Mouse (Mus musculus): ENCODE results near the gene Msi1.
A peak's percentile ranks its signal among the peaks of the same experiment; 100 is the strongest.

Msi1 gene

DNA sequence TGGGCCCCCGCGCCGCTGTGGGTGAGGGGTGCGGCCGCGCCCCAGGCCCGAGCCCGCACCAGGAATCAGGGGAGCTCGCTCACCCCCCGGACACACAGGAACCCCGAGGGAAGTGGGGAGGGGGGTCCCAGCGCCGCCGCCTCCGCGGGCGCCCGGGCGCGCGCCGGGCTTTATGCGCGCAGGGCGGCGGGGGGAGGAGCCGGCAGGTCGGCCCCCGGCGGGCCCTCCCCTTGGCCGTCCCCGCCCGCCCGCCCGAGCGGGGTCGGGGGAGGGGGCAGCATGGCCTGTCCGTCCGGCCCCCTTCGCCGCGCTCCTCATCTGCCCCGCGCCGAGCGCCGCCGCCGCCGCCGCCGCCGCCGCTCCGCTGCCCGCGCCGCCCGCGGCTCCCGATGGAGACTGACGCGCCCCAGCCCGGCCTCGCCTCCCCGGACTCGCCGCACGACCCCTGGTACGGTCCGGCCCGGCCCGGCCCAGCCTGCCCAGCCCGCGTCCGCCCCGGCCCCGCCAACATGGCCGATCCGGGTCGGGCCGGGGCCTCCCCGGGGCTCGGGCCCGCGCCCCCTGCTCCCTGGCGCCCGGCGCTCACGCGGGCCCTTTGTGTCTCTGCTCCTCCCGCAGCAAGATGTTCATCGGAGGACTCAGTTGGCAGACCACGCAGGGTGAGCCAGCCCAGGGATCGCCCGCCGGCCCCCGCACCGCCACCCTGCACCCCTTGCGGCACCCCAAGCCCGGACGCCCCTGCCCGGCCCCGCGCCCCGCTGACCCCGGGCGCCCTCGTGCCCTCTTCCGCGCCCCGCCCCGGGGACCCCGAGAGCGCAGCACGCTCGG is at the start of gene Msi1:
Gene Msi1, plus strand, starts transcription at position 241 of the 828 bp plus-strand sequence.
- DNase-seq (ENCODE audit: low spot score in 2 of 2): no peak

DNA sequence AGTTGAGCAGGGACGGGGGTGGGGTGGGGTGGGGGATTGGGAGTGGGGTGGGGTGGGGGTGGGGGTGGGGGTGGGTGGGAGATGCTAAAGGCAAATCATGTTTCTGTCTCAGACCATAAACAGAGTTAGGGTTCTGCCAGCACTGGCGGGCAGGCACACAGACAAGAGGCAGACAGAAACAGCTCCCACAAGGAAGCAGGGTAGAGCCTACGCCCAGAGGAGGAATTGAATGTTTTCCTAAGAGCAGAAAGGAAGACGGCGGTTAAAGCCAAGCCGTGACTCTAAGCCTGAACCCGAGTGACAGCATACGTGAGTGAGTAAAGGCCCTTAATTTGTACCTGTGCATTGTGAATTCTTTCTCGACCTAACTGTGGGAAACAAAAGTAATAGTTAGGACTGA is 37.5 kb upstream of the Msi1 start:
- DNase-seq (ENCODE audit: low spot score in 2 of 2): no peak

DNA sequence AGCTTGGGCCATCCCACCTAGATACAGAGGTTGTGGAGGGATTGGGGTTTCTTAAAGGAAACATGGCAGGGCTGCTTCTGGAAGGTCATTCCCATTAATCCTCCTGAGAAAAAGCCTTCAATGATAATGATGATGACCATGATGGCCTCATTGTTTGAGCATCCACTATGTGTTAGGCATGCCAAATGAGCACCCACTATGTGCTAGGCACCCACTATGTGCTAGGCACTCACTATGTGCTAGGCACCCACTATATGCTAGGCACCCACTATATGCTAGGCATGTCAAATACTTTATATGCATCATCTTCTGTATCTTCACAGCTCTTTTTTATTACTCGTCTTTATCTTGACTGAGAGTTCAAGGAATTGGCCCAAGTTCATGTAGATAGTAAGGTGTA is 36.4 kb upstream of the Msi1 start:
- DNase-seq (ENCODE audit: low spot score in 2 of 2): no peak

DNA sequence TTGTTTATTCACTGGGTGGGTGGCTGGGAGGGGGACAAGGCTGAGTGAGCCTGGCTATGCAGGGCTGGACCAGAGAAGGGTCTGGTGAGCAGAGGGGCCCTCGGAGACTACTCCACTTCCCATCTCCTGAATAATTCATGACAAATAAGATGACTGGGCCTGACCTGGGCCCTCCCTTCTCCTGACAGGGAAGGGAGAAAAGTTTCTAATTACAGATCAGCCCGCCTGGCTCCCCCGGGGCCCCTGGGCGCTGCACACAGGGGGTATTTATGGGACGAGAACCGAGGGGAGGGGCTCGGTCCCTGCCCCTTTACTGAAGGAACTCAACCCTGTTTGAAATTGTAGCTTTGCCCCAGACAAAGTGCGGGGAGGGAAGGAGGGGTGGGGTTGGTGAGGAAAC is 35.2 kb upstream of the Msi1 start:
- no peak for DNase-seq (ENCODE audit: low spot score in 2 of 2)

DNA sequence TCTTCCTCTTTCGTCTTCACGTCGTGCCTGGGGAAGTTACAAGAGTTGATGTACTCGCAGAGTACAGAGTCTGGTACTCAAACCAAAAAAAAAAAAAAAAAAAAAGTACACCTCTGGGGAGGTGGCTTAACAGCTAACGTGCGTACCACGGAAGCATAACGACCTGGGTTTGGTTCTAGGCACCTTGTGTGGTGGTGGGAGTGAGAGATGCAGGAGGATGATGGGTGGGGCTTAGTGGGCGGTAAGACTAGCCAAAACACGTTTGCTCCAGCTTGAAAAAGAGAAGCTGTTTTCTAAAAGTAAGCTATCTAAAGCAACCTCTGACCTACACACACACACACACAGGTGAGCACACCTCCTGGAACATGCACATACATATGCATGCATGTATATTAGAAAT is 34.6 kb upstream of the Msi1 start:
- no peak for DNase-seq (ENCODE audit: low spot score in 2 of 2)

DNA sequence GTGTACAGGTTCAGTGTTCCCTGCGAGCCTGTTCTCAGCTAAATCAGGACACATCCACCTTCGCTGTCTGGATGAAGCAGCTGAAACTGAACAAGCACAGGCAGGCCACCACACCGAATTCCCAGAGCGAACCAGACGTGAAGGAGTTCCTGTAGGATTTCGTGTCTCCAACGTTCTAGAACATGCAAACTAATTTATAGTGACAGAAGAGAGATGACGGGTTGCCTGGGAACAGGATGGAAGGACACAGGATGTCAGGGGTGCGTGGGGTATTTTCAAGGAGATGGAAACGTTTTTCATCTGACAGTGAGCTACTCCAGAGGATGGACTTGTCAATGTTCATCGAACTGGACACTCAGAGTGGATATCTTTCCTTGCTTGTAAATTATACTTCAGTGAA is 32.7 kb upstream of the Msi1 start:
- no peak for DNase-seq (ENCODE audit: low spot score in 2 of 2)

DNA sequence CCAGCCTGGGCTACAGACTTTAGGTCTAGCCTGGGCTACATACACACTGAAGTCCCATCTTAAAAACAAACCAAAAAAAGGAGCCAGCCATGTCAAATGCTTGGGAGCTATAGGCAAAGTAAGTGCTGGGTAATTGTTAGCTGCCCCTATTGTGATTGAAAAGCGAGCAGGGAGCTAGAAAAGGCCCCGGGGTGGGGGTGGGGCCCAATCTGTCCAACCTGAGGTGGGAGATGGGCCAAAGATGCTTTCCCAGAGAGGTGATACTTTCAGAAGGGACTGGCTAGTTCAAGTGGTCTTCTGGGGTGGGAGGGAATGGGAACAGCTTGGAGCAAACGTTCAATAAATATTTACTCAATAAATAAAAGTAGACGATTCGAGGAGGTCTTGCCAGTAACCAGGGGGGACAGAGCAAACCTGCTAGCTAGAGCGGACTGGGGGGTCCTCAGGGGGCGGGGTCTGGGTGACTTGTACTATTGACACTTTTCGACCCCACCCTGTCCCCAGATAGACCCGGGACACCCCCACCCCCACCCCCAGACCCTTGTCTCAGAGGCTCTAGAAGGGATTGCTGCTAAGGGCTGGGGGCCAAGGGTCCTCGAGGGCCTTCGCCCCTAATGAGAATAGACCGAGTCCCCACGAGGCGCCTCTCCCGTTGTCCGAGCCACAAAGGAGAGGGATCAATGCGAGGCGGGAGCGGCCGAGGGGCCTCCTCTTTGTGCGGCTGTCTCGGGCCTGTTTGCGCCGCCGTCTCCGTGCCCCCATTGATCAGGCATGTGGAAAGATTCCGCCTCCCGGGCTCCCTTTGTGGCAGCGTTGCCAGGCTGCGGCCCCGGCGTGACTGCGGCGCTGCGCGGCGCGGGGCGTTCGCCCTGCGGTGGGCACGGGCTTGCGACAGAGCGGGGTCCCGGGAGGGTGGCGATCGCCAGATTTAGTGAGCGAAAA is 31.3 kb upstream of the Msi1 start:
- DNase-seq (ENCODE audit: low spot score in 2 of 2): peak; percentile 32 to 55

DNA sequence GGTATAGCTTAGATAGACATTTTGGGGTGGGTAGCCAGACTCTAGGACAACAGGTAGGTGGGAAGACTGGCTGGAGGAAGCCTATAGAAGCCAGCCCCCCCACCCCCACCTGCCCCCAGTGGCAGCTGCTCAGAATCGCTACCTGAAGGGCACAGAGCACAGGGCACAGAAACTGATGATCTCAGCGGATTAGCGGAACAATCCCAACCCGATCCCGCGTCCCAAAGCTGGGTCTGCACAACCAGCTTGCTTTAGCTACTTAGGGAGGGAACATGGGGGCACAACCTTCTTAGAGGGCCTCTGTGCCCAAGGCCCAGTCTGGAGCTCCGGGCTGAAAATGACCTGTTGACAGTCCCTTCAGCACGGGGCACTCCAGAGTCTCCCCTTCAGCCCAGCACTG is 27.3 kb upstream of the Msi1 start:
- no peak for DNase-seq (ENCODE audit: low spot score in 2 of 2)

DNA sequence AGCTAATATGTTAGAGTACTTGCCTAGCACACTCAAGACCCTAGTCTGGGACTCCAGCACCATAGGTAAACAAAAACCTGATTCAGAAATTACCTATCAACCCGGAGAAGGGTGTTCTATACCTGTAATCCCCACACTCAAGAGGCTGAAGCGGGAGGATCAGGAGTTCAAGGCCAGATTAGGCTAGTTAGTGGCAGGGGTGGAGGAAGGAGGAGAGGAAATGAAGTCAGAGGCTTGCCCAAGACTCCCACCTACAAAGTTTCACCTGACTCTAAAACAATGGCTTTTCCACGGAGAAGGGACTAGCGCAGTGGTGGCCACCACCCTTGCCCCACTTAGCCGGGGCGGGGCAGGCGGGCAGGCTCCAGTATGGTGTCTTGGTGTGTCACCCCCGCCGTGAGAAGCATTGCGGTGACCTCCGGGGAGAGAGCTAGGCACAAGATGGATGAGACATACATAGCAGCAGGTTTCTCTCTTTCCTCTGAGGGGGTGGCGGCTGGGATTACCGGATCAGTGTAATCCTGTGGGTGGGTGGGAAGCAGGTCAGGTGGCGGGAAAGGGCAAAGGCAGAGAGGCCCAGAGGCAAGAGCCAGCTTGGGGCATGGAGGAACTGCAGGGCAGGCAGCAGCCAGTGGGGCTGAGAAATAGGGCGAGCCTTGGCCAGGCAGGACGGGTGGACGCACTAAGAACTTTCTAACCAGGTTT is 25.8 kb upstream of the Msi1 start:
- no peak for DNase-seq (ENCODE audit: low spot score in 2 of 2)

DNA sequence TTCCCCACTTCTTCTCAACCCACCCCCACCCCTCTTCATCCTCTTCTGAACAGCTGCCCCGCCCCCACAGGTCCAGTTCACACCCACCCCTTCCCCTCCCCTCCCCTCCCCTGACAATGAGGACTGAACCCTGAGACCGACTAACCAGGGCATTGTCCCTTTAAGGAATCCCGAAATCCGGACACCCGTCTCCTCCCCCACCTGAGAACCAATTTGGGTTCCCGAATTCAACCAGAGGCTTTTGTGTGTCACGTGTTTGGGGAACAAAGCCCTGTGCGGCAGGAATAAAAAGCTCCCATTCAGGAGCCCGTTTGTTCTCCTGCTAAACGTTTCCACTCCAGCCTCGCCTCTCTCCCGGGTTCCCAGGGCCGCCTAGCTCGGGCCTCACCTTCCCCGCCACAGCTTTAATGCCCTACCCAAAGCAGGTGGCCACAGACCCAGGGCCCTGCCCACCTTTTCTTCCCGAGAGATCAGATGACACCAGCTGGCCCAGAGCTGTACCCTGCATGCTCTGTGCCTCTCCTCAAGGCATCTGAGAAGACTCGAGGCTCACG is 25.1 kb upstream of the Msi1 start:
- DNase-seq (ENCODE audit: low spot score in 2 of 2): peak in 1 of 2 experiments; percentile 27

DNA sequence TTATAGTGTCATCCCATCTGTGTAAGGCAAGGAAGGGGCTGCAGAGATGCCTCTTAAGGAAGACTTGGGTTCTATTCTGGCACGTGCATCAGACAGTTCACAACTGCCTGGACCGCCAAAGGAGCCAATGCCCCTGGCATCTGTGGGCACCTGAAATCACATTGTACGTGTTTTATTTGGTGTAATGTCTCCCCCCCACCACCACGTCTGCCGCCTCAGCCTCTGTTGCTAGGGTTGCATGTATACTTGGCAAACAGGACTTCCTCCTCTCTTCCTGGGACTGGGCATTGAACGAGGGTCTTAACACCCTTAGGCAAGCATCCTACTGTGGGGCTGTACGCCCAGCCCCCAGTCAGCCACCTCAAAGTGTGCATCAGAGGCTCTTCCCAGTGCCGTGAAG is 24.2 kb upstream of the Msi1 start:
- DNase-seq (ENCODE audit: low spot score in 2 of 2): no peak

DNA sequence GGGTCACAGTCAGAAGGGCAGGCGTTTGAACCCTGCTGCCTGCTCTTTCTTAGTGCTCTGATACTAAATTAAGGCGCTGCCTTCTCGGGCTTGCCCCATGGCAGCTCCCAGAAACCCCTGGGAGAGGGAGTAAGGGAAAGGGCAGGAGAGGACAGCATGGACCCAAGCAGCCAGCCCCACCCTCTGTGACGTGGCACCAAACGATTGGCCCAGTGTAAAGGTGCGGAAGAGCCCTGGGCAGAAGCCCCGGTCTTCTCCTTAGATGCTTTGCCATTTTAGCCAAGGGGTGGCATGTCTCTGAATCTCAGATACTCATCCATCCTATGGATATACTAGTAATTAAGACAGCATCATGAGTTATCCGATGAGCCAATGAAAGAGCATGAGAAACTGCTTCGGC is 21.3 kb upstream of the Msi1 start:
- DNase-seq (ENCODE audit: low spot score in 2 of 2): no peak

DNA sequence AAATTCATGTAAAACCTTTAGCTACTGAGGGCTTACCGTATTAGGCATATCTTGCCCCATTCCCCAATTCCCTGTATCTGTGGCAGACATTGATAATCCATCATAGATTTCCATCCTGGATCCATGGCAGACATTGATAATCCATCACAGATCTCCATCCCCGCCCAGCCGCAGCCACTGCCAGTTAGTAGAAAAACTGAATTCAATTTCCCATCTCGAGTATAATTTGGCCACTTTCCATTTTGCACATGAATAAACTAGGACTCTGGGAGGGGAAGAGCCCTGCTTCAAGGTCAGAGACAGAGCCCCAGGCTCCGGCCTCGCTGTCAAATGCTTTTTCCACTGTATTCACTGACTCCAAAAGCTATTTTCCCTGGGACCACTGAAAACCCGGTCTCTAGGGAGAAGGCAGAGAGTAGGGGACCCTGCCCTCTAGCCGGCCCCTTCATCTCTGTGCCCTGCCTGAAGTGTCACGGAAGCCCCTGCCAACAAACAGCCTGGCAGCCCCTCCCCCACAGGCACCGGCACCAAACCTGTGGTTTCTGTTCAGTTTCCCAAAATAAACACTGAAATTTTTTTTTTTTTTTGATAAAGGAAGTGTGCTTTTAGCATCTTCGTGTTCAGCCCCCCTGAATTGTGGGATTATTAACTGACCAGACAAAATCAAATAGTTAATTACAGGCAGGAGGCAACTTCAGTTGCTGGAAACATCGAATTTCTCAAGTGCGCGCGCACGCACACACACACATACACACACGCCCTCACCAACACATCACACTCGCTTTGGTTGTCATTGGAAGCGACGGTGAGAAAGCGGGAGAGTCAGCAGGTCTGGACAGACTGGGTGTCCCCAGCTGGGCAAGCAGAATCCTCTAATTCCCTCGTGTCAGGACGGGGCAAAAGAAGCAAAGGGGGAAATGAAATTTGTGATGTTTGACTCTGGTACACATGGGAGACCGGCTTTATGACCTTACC is 14.0 kb upstream of the Msi1 start:
- DNase-seq (ENCODE audit: low spot score in 2 of 2): no peak

DNA sequence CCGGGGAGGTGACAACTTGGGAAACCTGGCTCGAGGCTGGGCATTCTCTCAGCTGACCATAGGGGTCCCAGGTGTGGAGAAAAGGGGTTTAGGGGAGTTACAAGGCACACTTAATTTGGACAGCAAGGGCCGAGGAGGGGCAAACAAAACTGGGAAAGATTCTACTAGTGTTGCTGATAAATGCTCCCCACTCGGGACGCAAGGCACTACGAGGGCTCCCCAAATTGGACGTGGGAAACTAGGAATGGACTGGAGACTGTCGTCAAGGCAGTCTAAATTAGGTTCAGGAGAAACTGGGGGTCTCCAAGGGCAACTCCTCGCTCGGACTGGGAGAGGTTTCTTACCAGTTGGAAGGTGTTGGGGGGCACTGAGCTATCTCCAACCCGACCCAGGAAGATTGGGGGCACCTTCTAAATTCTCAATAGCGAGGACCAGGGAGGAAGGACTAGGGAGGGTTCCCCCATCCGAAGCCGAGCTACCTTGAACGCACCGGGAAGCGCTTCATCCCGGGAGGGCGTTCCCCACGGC is 504 bp upstream of the Msi1 start:
- no peak for DNase-seq (ENCODE audit: low spot score in 2 of 2)

DNA sequence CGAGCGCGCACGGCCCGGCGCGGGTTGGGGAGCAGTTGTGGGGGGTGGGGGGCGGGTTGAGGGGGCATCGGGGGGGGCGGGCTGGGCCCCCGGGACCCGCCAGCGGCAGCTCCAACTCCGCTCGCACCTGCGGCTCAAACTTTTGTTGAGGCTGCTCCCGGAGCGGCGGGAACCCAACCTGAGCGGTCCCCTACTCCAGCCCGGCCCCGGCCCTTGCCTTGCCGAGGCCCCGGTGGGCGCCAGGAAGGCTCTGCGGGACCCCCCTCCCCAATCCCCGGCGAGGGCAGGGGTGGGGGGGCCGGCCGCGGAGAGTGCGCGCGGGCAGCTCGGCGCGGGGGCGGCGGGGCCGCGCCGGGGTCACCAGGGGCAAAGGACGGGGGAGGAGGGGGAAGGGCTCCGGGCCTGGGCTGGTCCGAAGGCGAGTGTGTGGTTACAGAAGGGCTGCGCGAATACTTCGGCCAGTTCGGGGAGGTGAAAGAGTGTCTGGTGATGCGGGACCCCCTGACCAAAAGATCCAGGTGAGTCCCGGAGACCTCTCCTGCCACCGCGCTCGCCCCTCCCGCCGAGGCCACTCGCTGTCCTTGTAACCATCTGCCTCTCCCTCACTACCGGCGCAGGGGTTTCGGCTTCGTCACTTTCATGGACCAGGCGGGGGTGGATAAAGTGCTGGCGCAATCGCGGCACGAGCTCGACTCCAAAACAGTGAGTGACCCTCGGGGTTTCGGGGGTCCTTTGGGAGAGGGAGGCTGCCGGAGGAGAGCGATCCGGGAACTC is 975 bp downstream of the Msi1 start:
- DNase-seq (ENCODE audit: low spot score in 2 of 2): no peak

DNA sequence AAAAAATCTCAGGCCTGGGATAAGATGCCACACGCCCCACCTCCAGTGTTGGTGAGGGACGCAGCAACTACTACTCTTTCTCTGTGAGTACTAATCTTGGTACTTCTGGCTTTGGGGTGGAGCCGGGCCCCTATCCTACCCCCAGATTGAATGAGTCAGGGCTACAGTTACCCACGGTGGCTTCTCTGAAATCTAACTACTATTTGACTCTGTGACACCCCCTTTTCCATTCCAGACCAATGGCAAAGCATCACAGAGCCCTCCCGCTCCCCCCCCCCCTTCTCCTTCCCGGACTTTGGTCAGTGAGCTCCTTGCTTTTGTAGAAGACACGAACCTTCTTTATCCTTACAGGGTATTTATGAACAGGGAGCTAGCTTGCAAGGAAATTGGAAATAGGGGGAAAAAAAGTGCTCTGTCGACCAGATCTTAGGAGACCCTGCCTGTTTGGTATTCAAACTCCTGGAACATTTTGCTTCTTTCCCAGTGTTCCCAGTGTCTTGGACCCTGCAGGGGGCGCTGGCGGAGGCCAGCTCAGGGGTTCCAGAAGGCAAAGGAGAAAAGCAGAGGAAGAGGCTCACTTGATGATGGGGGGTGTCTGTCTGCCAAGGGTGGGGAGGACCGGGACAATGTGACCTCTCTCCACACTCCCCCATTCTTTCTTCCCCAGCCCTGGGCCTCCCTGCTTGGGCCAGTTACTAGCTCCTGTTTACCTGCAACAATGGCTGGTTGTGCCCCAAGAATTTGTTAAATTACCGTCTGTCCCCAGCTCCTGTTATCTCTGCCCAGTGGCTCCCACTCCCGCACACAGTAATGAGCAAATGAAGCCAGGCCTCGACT is 1.9 kb downstream of the Msi1 start:
- DNase-seq (ENCODE audit: low spot score in 2 of 2): no peak

DNA sequence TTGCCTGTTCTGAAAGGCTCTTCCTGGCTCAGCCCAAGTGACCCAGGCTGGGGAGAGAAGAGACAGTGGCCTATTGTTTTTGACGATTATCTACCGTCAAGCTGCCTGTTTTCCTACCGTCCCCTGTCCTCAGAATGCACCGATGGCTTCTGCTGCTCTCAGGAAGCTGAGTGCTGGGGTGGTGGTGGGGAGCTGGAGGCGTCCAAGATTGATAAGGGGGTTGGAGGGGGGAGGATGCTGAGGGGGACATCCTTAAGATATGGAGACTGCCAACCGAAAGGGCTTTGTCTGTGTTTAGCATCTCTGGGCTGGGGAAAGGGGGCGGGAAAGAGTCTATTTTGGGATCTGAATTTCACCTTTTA is 2.5 kb downstream of the Msi1 start:
- DNase-seq (ENCODE audit: low spot score in 2 of 2): no peak

DNA sequence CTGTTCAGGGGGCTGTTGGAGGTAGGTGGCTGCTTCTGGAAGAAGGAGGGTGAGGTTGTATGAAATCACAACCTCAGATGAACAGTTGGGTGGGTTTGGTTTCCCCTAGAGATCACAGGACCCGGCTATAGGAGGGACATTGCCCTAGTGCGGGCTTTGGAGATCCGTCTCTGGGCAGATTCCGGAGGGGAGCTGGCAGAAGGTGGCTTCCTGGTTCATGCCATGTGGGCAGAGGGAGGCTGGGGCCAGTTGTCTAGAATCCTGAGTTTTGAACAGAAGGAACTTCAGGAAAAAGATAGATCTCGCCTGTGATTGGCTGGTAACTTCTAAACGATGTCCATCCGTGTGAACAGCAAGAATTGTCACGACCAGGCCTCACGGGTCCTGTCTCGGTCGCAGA is 3.0 kb downstream of the Msi1 start:
- DNase-seq (ENCODE audit: low spot score in 2 of 2): no peak

DNA sequence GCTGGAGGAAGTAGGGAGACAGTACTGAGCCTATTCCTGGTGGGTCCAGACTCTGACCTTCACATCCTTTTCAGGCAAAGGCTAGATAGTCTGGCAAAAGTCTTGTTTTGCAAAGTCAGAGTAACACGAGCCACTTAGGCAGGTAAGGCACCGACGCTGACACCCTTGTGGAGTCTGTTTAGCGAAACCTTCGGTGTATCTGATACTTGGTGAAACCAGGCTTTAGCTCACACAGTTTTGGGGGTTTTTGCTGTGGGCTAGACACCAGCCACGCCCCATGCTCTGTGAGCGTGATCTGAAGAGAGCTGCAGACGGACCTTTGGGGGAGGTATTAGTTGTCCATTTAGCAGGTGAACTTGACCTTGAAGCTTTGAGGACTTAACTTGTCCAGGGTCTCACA is 3.8 kb downstream of the Msi1 start:
- DNase-seq (ENCODE audit: low spot score in 2 of 2): no peak
